Mouse (Mus musculus): ENCODE results near the gene Nacad.

DNA sequence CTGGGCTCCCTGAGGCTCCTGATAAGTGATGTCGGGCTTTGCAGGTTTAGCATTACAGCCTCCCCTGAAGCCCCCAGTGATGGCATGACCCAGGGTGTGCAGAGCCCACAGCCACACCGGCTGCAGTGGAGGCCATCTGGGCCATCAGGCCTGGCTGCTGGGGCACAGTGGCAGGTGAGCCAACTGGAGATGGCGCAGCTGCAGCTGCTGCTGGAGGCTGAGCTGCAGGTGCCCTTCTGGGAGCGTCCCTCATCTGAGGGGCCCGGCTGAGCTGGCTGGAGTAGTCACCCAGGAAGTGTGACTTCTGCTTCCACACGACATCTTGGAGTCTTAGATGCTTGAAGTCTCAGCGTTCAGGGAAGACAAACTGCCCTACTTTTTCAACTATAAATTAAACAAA, 44.7 kb upstream of the Nacad start:
- TF ChIP-seq POLR2A (IDR thresholded peaks at IDR 0.05; ENCODE audit: borderline replicate concordance, control insufficient read depth, low read depth, low read length) = no peak
- TF ChIP-seq CTCF (IDR thresholded peaks at IDR 0.05; ENCODE audit: control insufficient read depth, insufficient read depth, low read length) = no peak

Data from bone marrow, adult 2 months (tissue).